Mouse (Mus musculus) gastrocnemius, postnatal 4 days (tissue): ENCODE results near the gene Arhgap45. TPM values are rescaled to one million over a fixed set of nuclear protein-coding genes. Genes with fewer than 3 reads are reported as not detected.
A peak's percentile ranks its signal among the peaks of the same experiment; 100 is the strongest.
"Not testable (repeated sequence)": the region's sequence is repeated elsewhere in the genome, so short reads cannot be mapped to it uniquely, and the experiment has no call there.

Source experiments
- DNase-seq, 2 experiments: peaks; one replicate each; pipeline ENCODE4 v3.0.0; 2021 to 2022; ENCODE audit warnings: low spot score in 2 of 2, mixed read lengths in 2 of 2
- total RNA-seq, 2 experiments: library from RNA; stranded (reverse); gene quantifications; 2 replicates each; pipeline ENCODE4 v1.2.3; 2021

Arhgap45 gene
- total RNA-seq, 2 experiments from 2014 or later: 4.0 to 4.7 TPM

- no peak for DNase-seq
These were observed 14.3 kb downstream of the Arhgap45 start for GRCm38 (mm10) chr10:80030736-80031135.

- DNase-seq: no peak
These were observed 16.5 kb downstream of the Arhgap45 start for GRCm38 (mm10) chr10:80032799-80033480.

GRCm38 (mm10) chr10:80033511-80034391, 17.3 kb downstream of the Arhgap45 start:
- DNase-seq: no peak

- DNase-seq: no peak
These were observed 18.7 kb downstream of the Arhgap45 start for GRCm38 (mm10) chr10:80035148-80035547.

GRCm38 (mm10) chr10:80035686-80036085, 19.2 kb downstream of the Arhgap45 start:
- DNase-seq: no peak

GRCm38 (mm10) chr10:80036832-80037231, 20.4 kb downstream of the Arhgap45 start:
- no peak for DNase-seq

- DNase-seq: peak; percentile 95 to 96
These were observed 23.1 kb downstream of the Arhgap45 start, which contains the start of gene Polr2e for GRCm38 (mm10) chr10:80039559-80039979. Gene Polr2e, minus strand, starts transcription at chr10:80039795.

- DNase-seq: not testable (repeated sequence)
These were observed 25.1 kb downstream of the Arhgap45 start for GRCm38 (mm10) chr10:80041409-80042060.

- no peak for DNase-seq
These were observed 27.6 kb downstream of the Arhgap45 start for GRCm38 (mm10) chr10:80044087-80044486.

- DNase-seq: not testable (repeated sequence)
These were observed 28.9 kb downstream of the Arhgap45 start for GRCm38 (mm10) chr10:80045364-80045763.

GRCm38 (mm10) chr10:80045766-80046165, 29.3 kb downstream of the Arhgap45 start:
- DNase-seq: no peak

- DNase-seq: no peak
These were observed 30.6 kb downstream of the Arhgap45 start, which contains the start of gene Gpx4 for GRCm38 (mm10) chr10:80047041-80047565. Gene Gpx4, plus strand, starts transcription at chr10:80047166.

GRCm38 (mm10) chr10:80048396-80048795, 31.9 kb downstream of the Arhgap45 start:
- no peak for DNase-seq

- no peak for DNase-seq
These were observed 32.4 kb downstream of the Arhgap45 start for GRCm38 (mm10) chr10:80048834-80049233.

- DNase-seq: no peak
These were observed 33.8 kb downstream of the Arhgap45 start for GRCm38 (mm10) chr10:80050244-80050643.

GRCm38 (mm10) chr10:80050885-80051617, 34.6 kb downstream of the Arhgap45 start:
- no peak for DNase-seq

- peak in 1 of 2 experiments; percentile 43 for DNase-seq
These were observed 35.3 kb downstream of the Arhgap45 start for GRCm38 (mm10) chr10:80051618-80052373.

GRCm38 (mm10) chr10:80052374-80052764, 35.9 kb downstream of the Arhgap45 start:
- no peak for DNase-seq

- DNase-seq: peak; percentile 98 to 100
These were observed 36.9 kb downstream of the Arhgap45 start for GRCm38 (mm10) chr10:80053259-80053780.
